Mouse (Mus musculus) embryo, embryonic 11.5 days (tissue): Measurements from ENCODE around the gene Pcnp.
A peak's percentile ranks its signal among the peaks of the same experiment; 100 is the strongest.

Experiments used
- DNase-seq: peaks from one replicate; pipeline ENCODE4 v3.0.0-alpha.2; 2012; ENCODE audit warnings: low read depth, low spot score

Pcnp gene

GRCm38 (mm10) chr16:56036501-56036900 is 7.0 kb upstream of the Pcnp start:
- DNase-seq, result no peak

- no peak for DNase-seq
Observed at GRCm38 (mm10) chr16:56034566-56034965, 5.0 kb upstream of the Pcnp start.

- peak; percentile 26 for DNase-seq
Observed at GRCm38 (mm10) chr16:56028722-56029551, 602 bp downstream of the Pcnp start.

- no peak for DNase-seq
Observed at GRCm38 (mm10) chr16:56027854-56028629, 1.5 kb downstream of the Pcnp start.

GRCm38 (mm10) chr16:56019660-56020059 is 9.9 kb downstream of the Pcnp start:
- no peak for DNase-seq

- DNase-seq, result no peak
Observed at GRCm38 (mm10) chr16:56014076-56014475, 15.5 kb downstream of the Pcnp start.

GRCm38 (mm10) chr16:56012789-56013743 is 16.5 kb downstream of the Pcnp start:
- no peak for DNase-seq

GRCm38 (mm10) chr16:56008862-56009261 is 20.7 kb downstream of the Pcnp start:
- no peak for DNase-seq

GRCm38 (mm10) chr16:56006798-56007197 is 22.7 kb downstream of the Pcnp start:
- no peak for DNase-seq

- no peak for DNase-seq
Observed at GRCm38 (mm10) chr16:55994235-55994634, 35.3 kb downstream of the Pcnp start.

GRCm38 (mm10) chr16:55990311-55990710 is 39.2 kb downstream of the Pcnp start:
- DNase-seq, result no peak

- no peak for DNase-seq
Observed at GRCm38 (mm10) chr16:55986001-55986400, 43.5 kb downstream of the Pcnp start.

- no peak for DNase-seq
Observed at GRCm38 (mm10) chr16:55974903-55975285, 54.6 kb downstream of the Pcnp start.

GRCm38 (mm10) chr16:55974256-55974902 is 55.2 kb downstream of the Pcnp start:
- peak; percentile 65 for DNase-seq

- peak; percentile 99 for DNase-seq
Observed at GRCm38 (mm10) chr16:55973431-55974255, 55.9 kb downstream of the Pcnp start, which contains the start of gene Zbtb11. Gene Zbtb11 (plus strand): TSS chr16:55973883.

- DNase-seq, result no peak
Observed at GRCm38 (mm10) chr16:55972626-55973201, 56.8 kb downstream of the Pcnp start.

GRCm38 (mm10) chr16:55971735-55972615 is 57.6 kb downstream of the Pcnp start:
- DNase-seq, result no peak

- no peak for DNase-seq
Observed at GRCm38 (mm10) chr16:55970416-55970815, 59.1 kb downstream of the Pcnp start.

- DNase-seq, result peak; percentile 27
Observed at GRCm38 (mm10) chr16:55969147-55969546, 60.4 kb downstream of the Pcnp start.
